Mouse (Mus musculus) hematopoietic stem cell, adult 5-6 weeks (primary cell): ENCODE data around the gene Gtse1. TPM values are rescaled to one million over a fixed set of nuclear protein-coding genes. Genes with fewer than 3 reads are reported as not detected.
A peak's percentile ranks its signal among the peaks of the same experiment; 100 is the strongest.

Experiments
- ATAC-seq, 2 experiments: fragments of 125-278 bp in 1 of 2; replicated peaks in 1 of 2; 2 replicates each; pipeline ENCODE4 v1.8.0; 2016 to 2017; ENCODE audit warnings: inconsistent platforms in 2 of 2, mild to moderate bottlenecking in 2 of 2, moderate number of reproducible peaks in 2 of 2, low read depth in 1 of 2, moderate TSS enrichment in 1 of 2; ENCODE audit not compliant: low FRiP score in 2 of 2, poor library complexity in 2 of 2, severe bottlenecking in 2 of 2, insufficient read depth in 1 of 2, low TSS enrichment in 1 of 2
- total RNA-seq: library from RNA; stranded (forward); fragments of 172-1452, 232-1000 nt; gene quantifications from 2 replicates; pipeline ENCODE4 v1.2.3, GENCODE M21; 2017

Gtse1 gene
- 9.4 and 13.3 TPM in 2 replicates for total RNA-seq

DNA sequence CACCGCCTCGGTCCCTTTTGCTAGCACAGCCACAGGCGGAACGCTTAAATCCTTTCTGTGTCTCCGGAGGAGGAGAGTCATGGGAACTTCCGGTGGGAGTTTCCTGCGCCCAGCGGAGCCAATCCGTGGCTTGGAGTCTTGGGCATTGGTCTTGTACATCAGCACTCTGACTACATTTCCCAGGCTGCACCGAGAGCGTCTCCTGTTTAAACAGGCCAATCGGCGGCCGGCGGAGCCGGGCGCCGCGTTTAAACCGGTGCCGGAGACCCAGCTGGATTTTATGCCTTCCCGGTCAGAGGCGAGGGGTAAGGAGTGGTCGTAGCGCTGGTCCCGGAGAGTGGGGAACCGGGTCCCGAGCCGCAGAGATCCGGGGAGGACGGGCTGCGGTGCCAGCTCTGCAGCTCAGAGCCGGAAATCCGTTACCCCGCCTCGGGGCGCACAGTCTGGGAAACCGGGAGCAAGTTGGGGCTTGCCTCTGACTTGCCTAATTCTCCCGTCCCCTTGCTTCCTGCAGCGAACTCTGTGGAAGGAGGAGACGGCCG is at the start of gene Gtse1:
Gtse1 (plus strand) TSS at position 256 of the 542 bp plus-strand sequence.
- ATAC-seq, result peak; percentile 100

DNA sequence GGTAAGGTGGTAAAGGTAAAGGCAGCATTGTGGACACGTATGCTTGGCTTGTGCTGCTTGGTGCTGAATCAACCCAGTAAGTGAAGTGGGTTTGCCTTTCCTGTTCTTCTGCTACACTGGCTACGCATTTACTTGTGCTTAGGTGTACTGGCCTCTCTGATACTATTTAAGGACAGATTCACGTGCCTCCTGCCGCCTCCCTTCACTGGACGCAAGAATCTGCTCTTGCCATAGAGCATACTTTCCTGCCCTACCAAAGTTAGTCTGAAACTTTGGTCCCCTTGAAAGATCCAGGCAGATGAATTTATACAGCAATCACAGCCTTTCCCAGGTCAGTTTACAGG is 49.1 kb upstream of the Gtse1 start:
- ATAC-seq, result no peak

DNA sequence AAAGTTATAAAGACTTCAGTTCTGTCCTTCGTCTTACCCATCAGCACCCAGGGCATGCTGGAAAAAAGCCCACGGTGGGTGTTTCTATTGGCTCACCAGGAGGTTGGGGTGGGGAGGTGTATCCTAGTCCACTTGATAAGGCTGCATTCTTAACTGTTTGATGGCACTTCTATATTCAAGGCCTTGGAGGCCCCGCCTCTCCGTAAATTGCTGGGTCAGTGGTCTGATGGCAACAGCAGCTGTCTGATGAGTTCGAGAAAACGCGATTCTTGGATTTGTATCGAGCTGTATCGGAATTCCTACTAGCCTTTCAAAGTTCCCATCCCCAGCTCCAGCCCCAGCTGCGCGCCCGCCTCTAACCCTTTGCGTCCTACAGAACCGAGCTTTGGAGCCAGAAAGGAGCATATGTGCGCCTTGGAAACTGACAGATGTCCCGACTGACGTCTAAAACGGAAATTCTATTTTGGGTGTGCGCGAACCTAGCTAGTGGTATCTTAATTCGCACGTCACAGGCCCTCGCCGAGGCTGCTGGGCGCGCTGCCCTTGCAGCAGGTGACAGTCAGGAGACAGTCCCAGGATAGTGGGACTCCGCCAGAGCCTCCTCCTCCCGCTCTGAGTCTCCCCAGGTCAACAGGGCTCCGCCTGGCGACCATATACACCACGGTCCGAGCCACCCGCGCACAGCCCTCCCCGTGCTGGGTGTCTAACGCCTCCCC is 48.6 kb upstream of the Gtse1 start:
- peak; percentile 52 to 70 for ATAC-seq

DNA sequence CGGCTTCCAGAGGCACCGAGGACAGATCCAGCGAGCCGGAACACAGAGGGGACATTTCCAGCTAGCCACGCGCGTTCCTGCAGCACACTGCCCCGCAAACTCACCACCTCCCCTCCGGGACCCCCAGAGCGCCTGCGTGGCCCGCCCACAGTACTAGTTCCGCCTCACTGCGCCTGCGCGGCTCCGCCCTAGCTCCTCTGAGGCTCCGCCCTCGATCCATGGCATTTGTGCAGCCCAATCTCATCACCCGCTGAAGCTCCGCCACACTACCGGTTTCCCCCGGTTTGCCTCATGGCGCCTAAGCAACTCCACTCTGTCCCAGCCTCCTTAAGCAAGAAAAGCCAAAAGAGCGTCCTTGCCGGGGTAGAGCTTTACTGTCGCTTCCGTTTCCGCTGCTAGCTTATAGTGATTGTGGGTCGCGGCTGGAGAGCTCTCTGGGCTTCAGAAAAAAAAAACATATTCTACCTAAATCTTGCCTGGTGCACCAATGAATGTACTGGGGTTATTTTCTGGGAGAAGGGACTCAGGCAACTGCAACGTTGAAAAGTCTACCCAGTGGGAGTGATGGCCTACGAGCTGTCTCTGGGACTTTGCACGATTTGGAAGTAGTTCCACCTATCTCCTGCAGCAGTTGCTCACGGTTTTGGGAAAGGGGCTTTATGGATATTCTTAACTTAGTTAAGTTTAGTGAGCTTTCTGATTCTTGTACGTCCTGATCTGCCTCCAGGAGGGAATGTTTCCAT is 47.8 kb upstream of the Gtse1 start, which contains the start of gene Cdpf1:
Cdpf1 (minus strand) TSS at position 163 of the 743 bp plus-strand sequence.
- ATAC-seq, result peak; percentile 88 to 93

DNA sequence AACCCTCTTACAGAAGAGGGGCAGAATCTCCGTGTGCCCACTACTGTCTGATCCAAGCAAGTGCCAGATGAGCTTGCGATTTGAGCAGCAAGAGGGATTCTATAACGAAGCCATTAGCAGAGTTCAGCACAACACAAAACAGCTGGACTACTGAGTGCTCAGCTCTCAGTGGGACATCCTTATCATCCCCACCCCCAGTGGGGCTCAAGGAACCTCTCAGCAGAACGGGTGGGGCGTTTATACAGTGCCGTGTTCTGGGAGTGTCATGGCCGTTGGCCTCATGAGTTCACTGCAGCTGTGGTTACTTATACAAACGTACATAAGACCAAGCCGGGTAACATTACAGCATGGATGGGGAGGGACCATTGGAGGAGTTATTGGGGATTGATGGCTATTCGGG is 46.1 kb upstream of the Gtse1 start:
- ATAC-seq, result no peak

DNA sequence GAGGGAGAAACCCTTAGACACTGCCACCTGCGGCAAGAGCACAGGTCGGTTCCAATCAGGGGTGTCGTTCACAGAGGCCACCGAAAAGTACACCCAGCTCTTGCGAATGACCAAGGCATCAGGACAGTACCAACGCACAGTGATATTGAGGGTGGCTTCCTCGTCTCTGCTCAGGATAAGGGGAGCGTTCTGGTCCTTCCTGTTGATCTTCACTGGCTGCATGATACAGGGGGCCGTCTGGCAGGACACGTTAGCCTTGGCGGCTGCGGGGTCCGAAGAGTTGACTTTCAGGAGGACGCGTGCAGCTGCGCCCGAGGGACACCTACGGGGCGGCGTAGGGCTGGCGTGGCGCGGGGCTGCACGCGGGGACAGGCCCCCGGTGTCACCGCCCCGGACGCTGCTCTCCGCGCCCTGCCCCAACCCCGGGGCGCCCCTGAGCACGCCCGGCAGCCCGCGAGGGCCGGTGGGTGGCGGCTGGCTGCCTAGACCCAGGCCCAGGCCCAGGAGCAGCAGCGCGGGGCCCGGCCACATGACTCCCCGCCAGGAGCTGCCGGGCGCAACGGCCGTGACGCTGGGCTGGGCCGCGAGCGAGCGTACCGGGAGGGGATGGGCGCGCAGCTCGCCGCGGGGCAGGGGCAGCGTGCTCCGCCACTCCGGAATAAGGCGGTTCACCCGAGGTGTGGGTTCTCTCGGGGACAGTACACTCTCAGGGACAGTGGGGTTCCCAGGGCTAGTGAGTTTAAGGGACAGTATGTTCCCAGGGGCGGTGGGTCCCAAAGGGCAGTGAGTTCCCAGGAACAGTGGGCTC is 38.1 kb upstream of the Gtse1 start, which contains the start of gene Pkdrej:
Pkdrej (minus strand) TSS at position 532 of the 808 bp plus-strand sequence.
- ATAC-seq, result peak in 1 of 2 experiments; percentile 29; a peak in 2 of 4 replicates

DNA sequence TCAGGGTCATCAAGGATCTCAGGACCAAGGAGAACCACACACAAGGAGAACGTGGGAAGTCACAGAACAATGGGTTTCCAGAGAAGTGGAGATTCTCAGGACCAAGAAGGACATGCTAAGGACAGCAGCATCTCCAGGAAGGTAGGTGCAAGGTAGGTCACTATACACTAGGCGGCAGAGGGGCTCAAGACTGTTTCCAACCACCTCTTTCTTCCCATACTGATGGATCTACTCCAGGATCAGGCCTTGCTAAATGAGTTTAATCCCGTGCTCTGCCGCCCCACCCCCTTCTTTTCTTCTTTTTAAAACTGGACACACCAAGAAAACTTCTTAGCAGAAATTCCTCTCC is 37.6 kb upstream of the Gtse1 start:
- ATAC-seq, result no peak

DNA sequence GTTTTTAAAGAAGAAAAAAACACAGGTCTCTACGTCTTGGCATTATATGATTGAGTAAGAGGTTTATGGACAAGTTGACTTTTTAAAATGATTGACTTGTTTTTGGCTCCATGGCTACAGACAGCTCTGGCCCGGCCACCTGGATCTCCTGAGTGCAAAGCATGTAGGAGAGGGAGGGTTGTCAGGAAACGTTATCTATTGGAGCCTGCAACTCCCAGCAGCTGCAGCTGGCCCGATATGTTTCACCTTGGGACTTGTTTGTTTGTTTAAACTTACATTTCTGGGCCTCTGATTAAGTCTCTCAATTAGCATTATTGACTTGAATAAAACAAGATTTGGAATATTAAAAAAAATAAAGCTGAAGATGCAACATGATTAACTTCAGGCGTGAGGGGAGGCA is 32.9 kb upstream of the Gtse1 start:
- ATAC-seq, result no peak

DNA sequence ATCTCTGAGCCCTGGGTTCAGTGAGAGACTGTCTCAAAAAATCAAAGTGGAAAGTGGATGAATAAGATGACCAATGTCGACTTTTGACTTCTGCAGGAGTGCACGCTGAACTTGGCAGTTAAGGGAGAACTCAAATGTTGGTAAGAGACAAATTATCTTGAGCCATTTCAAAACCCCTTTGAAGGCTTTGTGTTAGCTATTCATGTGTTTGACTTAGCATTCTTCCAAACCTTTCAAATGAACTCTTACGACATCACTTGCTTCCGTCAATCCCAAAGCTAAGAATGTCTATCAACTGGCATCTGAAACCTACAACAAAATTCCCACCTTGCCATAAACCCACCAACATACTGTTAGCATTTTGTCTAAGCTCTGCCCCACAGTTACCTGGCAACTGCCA is 31.5 kb upstream of the Gtse1 start:
- no peak for ATAC-seq

DNA sequence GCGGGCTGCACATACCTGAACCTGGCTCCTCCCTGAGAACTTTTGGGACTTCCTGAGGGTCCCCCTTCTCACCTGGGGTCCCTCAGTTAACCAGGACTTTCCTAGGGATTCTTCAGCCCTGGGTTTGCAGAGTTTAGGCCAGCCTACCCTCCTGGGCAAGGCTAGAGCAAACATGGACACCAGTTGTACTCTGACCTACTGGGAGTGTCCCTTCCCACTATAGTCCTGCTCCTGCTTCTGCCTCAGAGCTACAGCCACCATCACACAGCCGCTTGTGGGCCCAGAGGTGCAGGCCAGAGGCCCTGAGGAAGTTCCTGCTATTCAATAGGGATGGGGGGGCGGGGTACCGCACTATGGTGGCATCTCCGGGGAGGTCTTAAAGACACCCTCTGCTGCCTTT is 30.1 kb upstream of the Gtse1 start:
- no peak for ATAC-seq

DNA sequence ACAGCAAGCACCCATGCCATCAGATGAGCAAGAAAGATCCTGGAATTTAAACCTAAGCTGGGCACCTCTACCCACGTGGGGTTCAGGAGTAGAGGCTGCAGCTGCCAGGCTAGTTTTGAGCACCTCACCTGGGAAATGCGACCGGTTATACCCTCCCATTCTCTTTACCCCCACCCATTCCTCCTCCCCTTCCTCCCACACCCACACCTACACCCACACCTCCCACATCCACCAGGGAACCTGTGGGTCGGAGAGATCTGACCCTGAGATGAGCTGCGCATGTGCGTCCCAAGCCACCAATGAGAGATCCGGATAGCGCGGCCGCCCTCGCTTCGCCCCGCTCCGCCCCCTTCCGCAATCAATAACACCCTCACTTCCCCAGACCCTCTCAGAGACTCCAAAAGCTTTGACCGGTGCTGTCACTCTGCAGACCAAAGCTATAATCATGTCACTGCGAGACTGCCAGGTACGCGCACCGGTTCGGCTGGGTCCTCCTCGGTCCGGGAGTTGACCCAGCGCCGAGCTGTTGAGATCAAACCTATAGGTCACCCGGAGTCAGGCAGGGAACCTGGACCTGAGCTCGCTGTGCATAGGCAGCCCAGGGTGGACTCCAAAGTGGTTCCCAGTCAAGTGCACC is 27.5 kb upstream of the Gtse1 start, which contains the start of gene Ttc38:
Ttc38 (plus strand) TSS at position 353 of the 637 bp plus-strand sequence.
- peak; percentile 93 to 97 for ATAC-seq

DNA sequence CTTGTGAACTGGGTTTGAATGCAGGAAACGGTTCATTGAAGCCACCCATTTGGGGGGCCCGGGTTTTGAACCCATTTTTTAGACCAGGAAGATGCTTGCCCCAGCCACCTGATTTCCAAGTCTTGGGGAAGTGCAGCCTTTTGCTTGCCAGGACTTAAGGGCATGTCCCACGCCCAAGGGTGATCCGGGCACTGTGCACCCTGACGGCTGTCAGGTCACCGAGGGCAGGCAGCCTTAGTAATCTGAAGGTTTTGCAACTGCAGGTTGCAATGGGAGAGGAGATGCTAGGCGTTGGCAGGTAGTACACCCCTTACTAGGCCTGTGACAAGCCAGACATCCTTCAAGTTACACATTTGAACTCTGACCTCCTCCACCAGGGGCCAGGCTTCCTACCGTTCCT is 26.9 kb upstream of the Gtse1 start:
- no peak for ATAC-seq

DNA sequence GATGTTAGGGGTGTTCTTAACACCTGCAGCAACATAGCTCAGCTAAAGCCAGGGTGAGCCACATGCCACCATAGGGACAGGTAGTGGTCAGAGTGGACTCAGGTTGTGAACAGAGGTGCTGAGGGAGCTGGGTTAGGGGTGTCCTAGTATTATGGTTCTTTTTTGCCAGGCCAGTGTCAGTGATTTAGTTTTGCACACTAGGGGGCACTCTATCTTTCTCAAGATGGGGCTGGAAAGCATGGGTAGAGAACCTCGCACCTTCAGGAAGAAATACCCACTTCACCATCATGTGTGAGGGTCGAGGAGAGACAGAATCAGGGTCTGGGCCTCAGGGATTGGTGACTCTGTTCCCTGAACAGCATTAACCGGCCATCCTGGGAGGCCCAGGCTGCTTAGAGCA is 24.2 kb upstream of the Gtse1 start:
- no peak for ATAC-seq

DNA sequence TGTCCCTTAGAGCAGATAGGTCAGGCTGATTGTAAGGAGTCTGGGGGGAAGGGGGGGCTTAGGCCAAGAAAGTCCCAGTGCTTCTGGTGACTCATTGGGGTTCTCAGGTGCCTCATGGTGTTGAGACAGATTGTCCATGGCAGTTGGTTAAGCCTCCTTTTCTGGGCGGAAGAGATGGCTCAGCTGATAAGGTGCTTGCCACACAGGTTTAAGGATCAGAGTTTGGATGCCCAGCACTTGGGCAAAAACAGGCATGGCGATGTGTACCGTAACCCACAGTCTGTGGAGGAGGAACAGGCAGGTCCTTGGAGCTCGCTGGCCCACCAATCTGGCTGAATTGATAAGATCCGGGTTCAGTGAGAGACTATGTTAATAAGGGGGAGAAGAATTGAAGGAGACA is 22.7 kb upstream of the Gtse1 start:
- ATAC-seq, result no peak

DNA sequence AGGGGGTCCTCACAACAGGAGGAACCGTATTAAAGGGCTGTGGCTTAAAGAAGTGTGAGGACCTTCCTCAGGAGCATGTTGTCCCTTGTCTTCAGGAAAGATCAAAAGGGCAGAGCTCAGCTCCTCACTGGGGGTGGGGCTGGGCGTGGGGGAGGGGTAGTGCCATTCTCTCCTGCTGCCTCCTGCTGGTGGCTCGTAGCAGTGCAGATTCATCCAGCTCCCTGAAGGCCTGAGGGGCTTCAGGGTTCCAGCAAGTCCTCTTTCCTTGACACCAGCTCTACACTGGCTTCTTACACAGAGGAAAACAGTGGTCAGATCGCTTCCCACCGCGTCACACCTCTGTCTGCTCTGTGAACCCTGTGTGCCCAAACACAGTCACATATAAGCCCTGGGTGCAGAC is 18.6 kb upstream of the Gtse1 start:
- ATAC-seq, result no peak

DNA sequence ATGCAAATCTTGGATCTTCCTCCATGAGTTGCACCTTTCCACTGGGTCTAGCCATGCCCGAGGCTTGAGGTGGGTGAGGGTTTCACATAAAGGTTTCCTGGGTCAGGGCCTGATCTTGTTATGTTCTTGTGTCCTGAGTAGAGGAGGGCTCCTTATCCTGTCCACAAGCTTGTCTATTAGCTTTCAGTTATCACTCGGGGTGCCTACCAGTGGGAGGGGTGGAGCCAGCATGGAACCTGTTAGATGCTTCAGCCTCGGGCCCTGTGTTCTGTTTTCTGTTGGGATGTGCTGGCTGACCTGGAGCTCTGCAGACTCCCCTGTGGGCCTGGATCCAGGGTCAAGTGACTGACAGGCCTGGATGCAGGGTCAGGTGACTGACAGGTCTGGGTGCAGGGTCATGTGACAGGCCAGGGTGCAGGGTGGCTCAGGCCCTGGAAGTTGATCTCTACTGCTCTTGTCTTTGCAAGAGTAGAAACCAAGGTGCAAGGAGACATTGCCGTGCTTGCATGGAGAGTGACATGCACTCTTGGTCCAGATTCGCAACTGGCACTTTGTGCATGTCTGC is 17.7 kb upstream of the Gtse1 start:
- ATAC-seq, result no peak

DNA sequence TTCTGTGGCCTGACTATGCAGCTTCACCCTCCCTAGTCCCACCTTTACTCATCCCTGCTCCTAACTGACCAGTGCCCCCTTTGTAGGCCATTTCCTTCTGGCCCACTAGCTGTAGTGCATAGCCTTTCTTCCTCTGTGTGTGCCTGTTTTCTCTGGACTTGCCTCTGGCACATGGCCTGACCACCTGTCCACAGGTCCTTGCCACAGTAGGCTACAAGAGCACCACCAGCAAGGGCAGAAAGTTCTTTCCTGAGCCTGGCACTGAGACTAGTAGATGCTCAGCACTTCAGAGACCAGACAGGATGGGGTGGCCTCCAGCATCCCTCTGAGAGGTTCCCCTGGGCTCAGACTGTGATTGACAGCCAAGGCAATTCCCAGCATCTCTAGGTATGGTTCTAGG is 14.5 kb upstream of the Gtse1 start:
- ATAC-seq, result no peak
